Mouse (Mus musculus): ENCODE data around the gene Pibf1. TPM values are rescaled to one million over a fixed set of nuclear protein-coding genes. Genes with fewer than 3 reads are reported as not detected.

Gene Pibf1
- polyA plus RNA-seq, 1 experiment from 2014 or later: 23.6 TPM

DNA sequence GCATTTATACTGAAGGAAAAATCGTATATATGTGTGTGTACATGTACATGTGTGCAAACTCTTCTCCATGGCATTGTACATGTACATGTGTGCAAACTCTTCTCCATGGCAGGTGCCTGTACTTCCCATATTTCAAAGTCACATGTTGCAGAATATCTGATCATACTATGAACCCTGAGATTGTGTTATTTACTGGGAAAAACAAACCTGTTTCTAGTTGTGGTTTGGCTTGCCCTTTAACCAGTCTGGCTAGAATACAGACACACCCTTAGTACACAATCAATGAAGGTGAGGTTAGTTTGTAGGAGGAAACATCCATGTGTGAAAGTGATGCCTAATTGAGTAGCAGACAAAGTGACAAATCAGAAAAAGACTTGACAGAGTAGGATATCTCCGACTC, 29.8 kb downstream of the Pibf1 start:
- no peaks in the 10 kb centered on the region for H3K27me3 ChIP-seq (ENCODE audit: control insufficient read depth, insufficient read depth, low read length)
- H3K36me3 ChIP-seq (ENCODE audit: control insufficient read depth, insufficient read depth, low read length): no peaks in the 10 kb centered on the region
- no peaks in the 10 kb centered on the region for H3K4me1 ChIP-seq (replicated peaks; ENCODE audit: control insufficient read depth, insufficient read depth, low read length)
- ATAC-seq (ENCODE audit: low FRiP score) (no peak), DNase-seq (ENCODE audit: low spot score) (no peak)
- no peak overlapping the region for H3K27ac ChIP-seq (ENCODE audit: low read depth, low read length)
- H3K9me3 ChIP-seq (ENCODE audit: control insufficient read depth, low read length): no peaks in the 10 kb centered on the region
- 96% methylated on average over 2 of the region's 2 CpGs for WGBS
- H3K4me3 ChIP-seq (ENCODE audit: low read depth, low read length): no peak overlapping the region
- H3K4me2 ChIP-seq (replicated peaks; ENCODE audit: low read depth, low read length): no peak overlapping the region
- H3K9ac ChIP-seq (ENCODE audit: low read depth, low read length): no peak overlapping the region

- no peaks in the 10 kb centered on the region for H3K9me3 ChIP-seq (ENCODE audit: control insufficient read depth, low read length)
- H3K27ac ChIP-seq (ENCODE audit: low read depth, low read length): no peak overlapping the region
- WGBS: 89% methylated on average over 2 of the region's 2 CpGs
- no peak overlapping the region for H3K4me2 ChIP-seq (replicated peaks; ENCODE audit: low read depth, low read length)
- DNase-seq (ENCODE audit: low spot score) (no peak), ATAC-seq (ENCODE audit: low FRiP score) (no peak)
- no peaks in the 10 kb centered on the region for H3K36me3 ChIP-seq (ENCODE audit: control insufficient read depth, insufficient read depth, low read length)
- H3K9ac ChIP-seq (ENCODE audit: low read depth, low read length): no peak overlapping the region
- H3K4me1 ChIP-seq (replicated peaks; ENCODE audit: control insufficient read depth, insufficient read depth, low read length): no peaks in the 10 kb centered on the region
- no peak overlapping the region for H3K4me3 ChIP-seq (ENCODE audit: low read depth, low read length)
- H3K27me3 ChIP-seq (ENCODE audit: control insufficient read depth, insufficient read depth, low read length): no peaks in the 10 kb centered on the region
These were observed 34.8 kb downstream of the Pibf1 start for GRCm38 (mm10) chr14:99134048-99134447.

GRCm38 (mm10) chr14:99135761-99136160, 36.5 kb downstream of the Pibf1 start:
- H3K4me2 ChIP-seq (replicated peaks; ENCODE audit: low read depth, low read length): no peak overlapping the region

DNA sequence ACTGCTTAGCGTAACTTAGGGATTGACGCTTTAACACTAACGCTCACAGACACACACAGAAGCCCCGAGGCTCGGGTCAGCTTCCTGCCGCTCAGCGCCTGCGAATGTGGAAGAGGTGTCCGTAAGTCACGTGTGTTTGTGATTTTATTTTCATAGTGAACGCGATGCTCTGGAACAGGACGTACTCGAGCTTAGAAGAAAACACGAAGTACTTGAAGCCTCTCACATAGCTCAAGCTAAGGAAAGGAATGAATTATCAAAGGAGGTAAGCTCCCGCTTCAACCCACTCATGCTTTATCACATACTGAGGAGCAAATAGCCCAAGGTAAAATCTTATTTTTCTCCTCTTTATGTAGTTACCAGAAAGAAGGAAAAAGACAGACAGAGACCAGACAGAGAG, 37.1 kb downstream of the Pibf1 start:
- ATAC-seq (ENCODE audit: low FRiP score): no peak
- DNase-seq (ENCODE audit: low spot score): no peak
- Histone ChIP-seq H3K36me3 (ENCODE audit: control insufficient read depth, insufficient read depth, low read length) (no peaks in the 10 kb centered on the region), H3K9ac (ENCODE audit: low read depth, low read length) (no peak overlapping the region), H3K27me3 (ENCODE audit: control insufficient read depth, insufficient read depth, low read length) (no peaks in the 10 kb centered on the region), H3K9me3 (ENCODE audit: control insufficient read depth, low read length) (no peaks in the 10 kb centered on the region), H3K4me1 (replicated peaks; ENCODE audit: control insufficient read depth, insufficient read depth, low read length) (no peaks in the 10 kb centered on the region), H3K27ac (ENCODE audit: low read depth, low read length) (no peak overlapping the region), H3K4me3 (ENCODE audit: low read depth, low read length) (no peak overlapping the region), H3K4me2 (replicated peaks; ENCODE audit: low read depth, low read length) (no peak overlapping the region)
- WGBS: 97% methylated on average over 16 of the region's 16 CpGs

More at GRCm38 (mm10) chr14:99135761-99136160, 36.5 kb downstream of the Pibf1 start:
- no peaks in the 10 kb centered on the region for H3K9me3 ChIP-seq (ENCODE audit: control insufficient read depth, low read length)
- no peak for DNase-seq (ENCODE audit: low spot score)
- WGBS: 90% methylated on average over 9 of the region's 9 CpGs
- H3K27me3 ChIP-seq (ENCODE audit: control insufficient read depth, insufficient read depth, low read length): no peaks in the 10 kb centered on the region
- no peak overlapping the region for H3K27ac ChIP-seq (ENCODE audit: low read depth, low read length)
- ATAC-seq (ENCODE audit: low FRiP score): no peak
- H3K9ac ChIP-seq (ENCODE audit: low read depth, low read length): no peak overlapping the region
- no peaks in the 10 kb centered on the region for H3K36me3 ChIP-seq (ENCODE audit: control insufficient read depth, insufficient read depth, low read length)
- no peaks in the 10 kb centered on the region for H3K4me1 ChIP-seq (replicated peaks; ENCODE audit: control insufficient read depth, insufficient read depth, low read length)
- H3K4me3 ChIP-seq (ENCODE audit: low read depth, low read length): no peak overlapping the region

- ATAC-seq (ENCODE audit: low FRiP score) (no peak), DNase-seq (ENCODE audit: low spot score) (no peak)
- Histone ChIP-seq H3K4me3 (ENCODE audit: low read depth, low read length) (no peak overlapping the region), H3K27me3 (ENCODE audit: control insufficient read depth, insufficient read depth, low read length) (no peaks in the 10 kb centered on the region), H3K36me3 (ENCODE audit: control insufficient read depth, insufficient read depth, low read length) (no peaks in the 10 kb centered on the region), H3K4me2 (replicated peaks; ENCODE audit: low read depth, low read length) (no peak overlapping the region), H3K9ac (ENCODE audit: low read depth, low read length) (no peak overlapping the region), H3K27ac (ENCODE audit: low read depth, low read length) (no peak overlapping the region), H3K4me1 (replicated peaks; ENCODE audit: control insufficient read depth, insufficient read depth, low read length) (no peaks in the 10 kb centered on the region), H3K9me3 (ENCODE audit: control insufficient read depth, low read length) (no peaks in the 10 kb centered on the region)
- 91% methylated on average over 2 of the region's 2 CpGs for WGBS
These were observed 40.8 kb downstream of the Pibf1 start for GRCm38 (mm10) chr14:99140036-99140435.

DNA sequence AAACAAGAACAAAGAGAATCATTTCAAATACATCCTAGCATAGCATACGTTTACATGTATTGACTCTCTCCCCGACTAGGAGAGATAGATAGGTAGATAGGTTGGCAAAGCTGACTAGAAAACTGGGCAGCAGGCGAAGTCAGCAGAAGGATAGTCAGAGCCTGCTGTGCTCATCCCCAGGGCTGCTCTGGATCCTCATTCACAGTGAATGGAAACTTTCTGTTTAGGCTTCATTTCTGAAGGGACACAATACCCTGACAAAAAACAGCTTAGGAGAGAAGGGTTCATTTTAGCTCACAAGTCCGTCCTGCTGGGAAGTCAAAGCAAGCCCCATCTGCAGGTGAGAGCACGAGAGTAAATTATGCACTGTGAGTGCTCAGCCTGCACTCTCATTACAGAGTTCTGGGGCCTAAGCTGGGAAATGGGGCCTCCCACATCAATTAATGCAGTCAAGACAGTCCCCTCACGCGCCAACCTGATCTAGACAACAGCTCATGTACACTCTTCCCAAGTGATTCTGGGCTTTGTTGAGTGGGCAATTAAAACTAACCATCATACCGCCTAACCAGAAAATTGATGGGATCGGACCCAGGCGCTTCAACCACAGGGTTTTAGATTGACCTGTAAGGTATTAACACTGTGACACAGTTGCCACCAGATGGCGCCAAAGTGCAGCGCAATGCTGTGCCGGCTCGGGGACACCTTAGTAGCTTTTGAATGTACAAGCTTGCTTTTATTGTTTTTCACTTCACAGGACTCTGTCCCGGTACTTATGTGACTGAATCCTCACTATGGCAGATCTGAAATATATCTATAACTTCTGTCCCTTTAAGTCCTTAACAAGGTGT, 42.8 kb downstream of the Pibf1 start:
- peak; percentile 89 for ATAC-seq (ENCODE audit: low FRiP score)
- peak; percentile 91 for DNase-seq (ENCODE audit: low spot score)
- Histone ChIP-seq H3K4me3 (ENCODE audit: low read depth, low read length) (no peak overlapping the region), H3K27ac (ENCODE audit: low read depth, low read length) (no peak overlapping the region), H3K4me1 (replicated peaks; ENCODE audit: control insufficient read depth, insufficient read depth, low read length) (no peaks in the 10 kb centered on the region), H3K4me2 (replicated peaks; ENCODE audit: low read depth, low read length) (no peak overlapping the region), H3K36me3 (ENCODE audit: control insufficient read depth, insufficient read depth, low read length) (no peaks in the 10 kb centered on the region), H3K9ac (ENCODE audit: low read depth, low read length) (no peak overlapping the region), H3K27me3 (ENCODE audit: control insufficient read depth, insufficient read depth, low read length) (no peaks in the 10 kb centered on the region), H3K9me3 (ENCODE audit: control insufficient read depth, low read length) (no peaks in the 10 kb centered on the region)
- 26% methylated on average over 15 of the region's 15 CpGs for WGBS

DNA sequence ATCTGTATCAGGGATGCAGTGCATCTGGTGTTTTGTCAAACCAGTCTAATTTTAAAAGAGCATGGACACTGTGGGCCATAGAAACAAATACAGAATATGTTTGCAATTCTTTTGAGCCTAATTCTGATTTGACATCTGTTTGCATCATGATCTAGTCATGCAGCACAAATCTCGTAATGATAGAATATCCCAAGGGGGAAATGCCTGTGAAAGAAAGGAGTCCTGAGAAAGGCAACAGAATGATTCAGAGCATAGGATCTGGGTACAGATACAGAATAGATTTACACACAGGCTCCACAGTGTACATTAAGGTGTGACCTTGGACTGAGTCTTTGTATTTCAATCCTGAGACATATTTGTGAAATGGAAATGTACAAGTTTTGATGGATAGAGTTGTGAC, 47.6 kb downstream of the Pibf1 start:
- no peak overlapping the region for H3K4me3 ChIP-seq (ENCODE audit: low read depth, low read length)
- DNase-seq (ENCODE audit: low spot score): no peak
- no peaks in the 10 kb centered on the region for H3K27me3 ChIP-seq (ENCODE audit: control insufficient read depth, insufficient read depth, low read length)
- no peak overlapping the region for H3K4me2 ChIP-seq (replicated peaks; ENCODE audit: low read depth, low read length)
- no peak overlapping the region for H3K9ac ChIP-seq (ENCODE audit: low read depth, low read length)
- H3K36me3 ChIP-seq (ENCODE audit: control insufficient read depth, insufficient read depth, low read length): no peaks in the 10 kb centered on the region
- H3K9me3 ChIP-seq (ENCODE audit: control insufficient read depth, low read length): no peaks in the 10 kb centered on the region
- no peaks in the 10 kb centered on the region for H3K4me1 ChIP-seq (replicated peaks; ENCODE audit: control insufficient read depth, insufficient read depth, low read length)
- whole genome bisulfite sequencing: 62% methylated on average over 1 of the region's 1 CpGs
- H3K27ac ChIP-seq (ENCODE audit: low read depth, low read length): no peak overlapping the region
- ATAC-seq (ENCODE audit: low FRiP score): no peak

GRCm38 (mm10) chr14:99152683-99153082, 53.5 kb downstream of the Pibf1 start:
- Histone ChIP-seq H3K4me1 (replicated peaks; ENCODE audit: control insufficient read depth, insufficient read depth, low read length) (no peaks in the 10 kb centered on the region), H3K36me3 (ENCODE audit: control insufficient read depth, insufficient read depth, low read length) (no peaks in the 10 kb centered on the region), H3K27ac (ENCODE audit: low read depth, low read length) (no peak overlapping the region), H3K4me3 (ENCODE audit: low read depth, low read length) (no peak overlapping the region), H3K27me3 (ENCODE audit: control insufficient read depth, insufficient read depth, low read length) (no peaks in the 10 kb centered on the region), H3K9me3 (ENCODE audit: control insufficient read depth, low read length) (no peaks in the 10 kb centered on the region), H3K4me2 (replicated peaks; ENCODE audit: low read depth, low read length) (no peak overlapping the region), H3K9ac (ENCODE audit: low read depth, low read length) (no peak overlapping the region)
- 89% methylated on average over 4 of the region's 4 CpGs for WGBS
- no peak for DNase-seq (ENCODE audit: low spot score)
- ATAC-seq (ENCODE audit: low FRiP score): no peak

GRCm38 (mm10) chr14:99159940-99160339, 60.7 kb downstream of the Pibf1 start:
- Histone ChIP-seq H3K36me3 (ENCODE audit: control insufficient read depth, insufficient read depth, low read length) (no peaks in the 10 kb centered on the region), H3K4me2 (replicated peaks; ENCODE audit: low read depth, low read length) (no peak overlapping the region), H3K27ac (ENCODE audit: low read depth, low read length) (no peak overlapping the region), H3K9ac (ENCODE audit: low read depth, low read length) (no peak overlapping the region), H3K27me3 (ENCODE audit: control insufficient read depth, insufficient read depth, low read length) (no peaks in the 10 kb centered on the region), H3K9me3 (ENCODE audit: control insufficient read depth, low read length) (no peaks in the 10 kb centered on the region), H3K4me1 (replicated peaks; ENCODE audit: control insufficient read depth, insufficient read depth, low read length) (no peaks in the 10 kb centered on the region), H3K4me3 (ENCODE audit: low read depth, low read length) (no peak overlapping the region)
- WGBS: 69% methylated on average over 6 of the region's 6 CpGs
- no peak for ATAC-seq (ENCODE audit: low FRiP score)
- no peak for DNase-seq (ENCODE audit: low spot score)
